Mouse (Mus musculus) urinary bladder, postnatal 14 days (tissue): ENCODE data around the gene Hoxb5.
A peak's percentile ranks its signal among the peaks of the same experiment; 100 is the strongest.

Source experiments
- DNase-seq: peaks from one replicate; pipeline ENCODE4 v3.0.0; 2021; ENCODE audit warnings: low spot score

Hoxb5 gene

GRCm38 (mm10) chr11:96272024-96272921, 30.9 kb upstream of the Hoxb5 start:
- no peak for DNase-seq

- no peak for DNase-seq
Observed at GRCm38 (mm10) chr11:96274428-96274827, 28.7 kb upstream of the Hoxb5 start.

- no peak for DNase-seq
Observed at GRCm38 (mm10) chr11:96275896-96276295, 27.2 kb upstream of the Hoxb5 start.

GRCm38 (mm10) chr11:96277151-96278044, 25.7 kb upstream of the Hoxb5 start:
- DNase-seq = no peak

GRCm38 (mm10) chr11:96278324-96278723, 24.8 kb upstream of the Hoxb5 start:
- no peak for DNase-seq

GRCm38 (mm10) chr11:96278773-96279172, 24.4 kb upstream of the Hoxb5 start:
- peak; percentile 87 for DNase-seq

GRCm38 (mm10) chr11:96279421-96280233, 23.5 kb upstream of the Hoxb5 start:
- DNase-seq = no peak

DNA sequence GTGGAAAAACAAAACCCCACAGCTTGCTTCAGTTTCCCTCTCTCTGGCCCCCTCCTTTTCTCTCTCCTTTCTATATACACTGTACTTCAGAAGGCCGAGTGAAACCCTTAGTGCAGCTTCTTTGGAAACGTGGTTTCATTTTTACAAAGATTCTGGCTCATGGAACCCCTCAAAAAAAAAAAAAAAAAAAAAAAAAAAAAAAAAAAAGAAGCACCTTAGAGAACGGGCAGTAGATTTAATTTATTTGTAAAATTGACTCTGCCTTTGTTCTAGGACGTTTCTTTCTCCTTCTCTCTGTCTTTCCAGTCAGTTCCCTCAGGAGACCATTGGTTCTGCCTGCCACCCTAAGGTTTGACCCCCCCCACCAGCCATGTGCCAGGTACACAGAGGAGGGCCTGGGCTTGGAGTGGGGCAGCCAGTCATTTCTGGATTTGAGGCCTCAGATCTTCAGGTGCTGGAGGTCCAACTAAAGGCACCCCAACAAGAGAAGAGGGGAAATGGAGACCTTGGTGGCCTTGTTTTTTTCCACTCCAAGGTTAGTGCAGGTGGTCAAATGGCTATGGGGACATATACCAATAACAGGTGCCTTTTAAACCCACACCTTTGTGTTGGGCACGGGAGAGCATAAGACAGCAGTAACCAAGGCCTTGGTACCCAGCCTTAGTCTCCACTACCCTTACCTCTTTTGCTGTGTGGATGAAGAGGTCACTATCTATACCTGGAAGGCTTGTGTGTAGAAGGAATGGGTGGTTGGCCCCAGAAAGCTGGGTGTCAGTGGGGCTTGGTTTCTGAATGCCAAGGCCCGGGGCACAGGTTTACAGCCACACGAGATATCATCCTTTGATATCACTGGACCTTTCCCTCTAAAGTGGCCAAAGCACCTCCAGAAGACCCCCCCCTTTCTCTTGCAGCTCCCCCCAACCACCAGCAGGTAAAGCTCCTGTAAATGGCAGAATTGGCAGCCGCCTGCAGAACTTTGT, 22.4 kb upstream of the Hoxb5 start:
- DNase-seq = no peak

GRCm38 (mm10) chr11:96281396-96281795, 21.7 kb upstream of the Hoxb5 start:
- DNase-seq = no peak

DNA sequence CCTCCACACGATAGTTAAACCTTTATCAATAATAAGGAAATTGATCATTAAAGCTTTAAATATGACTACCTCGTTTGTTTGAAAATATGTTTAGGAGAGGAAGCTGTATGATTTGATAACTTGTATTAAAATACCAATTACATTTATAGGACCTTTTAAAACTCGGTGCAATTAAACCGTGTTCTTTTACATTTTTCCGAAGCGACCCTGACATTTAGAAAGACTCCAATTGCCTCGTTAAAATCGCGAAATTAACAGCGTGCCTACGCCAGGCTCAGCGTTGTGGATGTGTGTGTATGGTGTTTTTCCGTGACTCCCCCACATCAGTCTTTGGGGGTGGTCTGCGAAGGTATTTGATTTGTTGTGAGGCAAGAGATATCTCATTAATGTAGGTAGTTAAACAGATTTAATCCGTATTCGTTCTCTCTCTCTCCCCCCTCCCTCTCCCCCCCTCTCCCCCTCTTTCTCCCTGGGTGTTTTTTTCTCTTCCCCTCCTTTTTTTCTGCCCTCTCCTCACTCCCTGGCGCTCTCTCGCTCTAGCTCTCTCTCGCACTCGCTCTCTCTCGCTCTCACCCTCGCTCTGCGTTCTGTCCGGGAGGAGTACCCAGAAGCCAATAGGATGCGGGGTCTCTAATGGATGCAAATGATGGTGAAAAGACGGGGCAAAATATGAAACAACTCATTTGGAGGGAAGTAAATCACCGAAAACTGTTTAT, 21.1 kb upstream of the Hoxb5 start, which contains the start of gene Hoxb8:
Gene Hoxb8, plus strand, starts transcription at position 51 of the 716 bp plus-strand sequence.
- no peak for DNase-seq

GRCm38 (mm10) chr11:96282795-96283430, 20.2 kb upstream of the Hoxb5 start:
- no peak for DNase-seq

DNA sequence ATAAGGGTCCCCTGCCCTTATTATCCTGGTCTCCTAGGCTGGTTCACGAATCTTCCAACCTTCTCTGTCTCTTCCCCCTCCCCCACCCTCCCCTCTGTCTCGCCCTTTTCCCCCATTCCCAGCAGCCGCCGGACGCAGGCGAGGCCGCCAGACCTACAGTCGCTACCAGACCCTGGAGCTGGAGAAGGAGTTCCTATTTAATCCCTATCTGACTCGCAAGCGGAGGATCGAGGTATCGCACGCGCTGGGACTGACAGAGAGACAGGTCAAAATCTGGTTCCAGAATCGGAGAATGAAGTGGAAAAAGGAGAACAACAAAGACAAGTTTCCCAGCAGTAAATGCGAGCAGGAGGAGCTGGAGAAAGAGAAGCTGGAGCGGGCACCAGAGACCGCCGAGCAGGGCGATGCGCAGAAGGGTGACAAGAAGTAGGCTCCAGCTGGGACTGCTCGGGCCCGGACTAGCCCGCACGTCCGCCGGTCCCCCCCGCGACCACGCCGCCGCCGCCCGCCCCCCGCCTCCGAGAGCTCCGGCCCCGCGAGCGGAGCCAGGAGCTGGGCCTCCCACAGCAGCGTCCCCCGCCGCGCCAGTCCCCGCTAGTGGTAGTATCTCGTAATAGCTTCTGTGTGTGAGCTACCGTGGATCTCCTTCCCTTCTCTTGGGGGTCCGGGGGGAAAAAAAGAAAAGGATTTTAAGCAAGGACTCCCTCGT, 18.9 kb upstream of the Hoxb5 start:
- DNase-seq = peak; percentile 58

DNA sequence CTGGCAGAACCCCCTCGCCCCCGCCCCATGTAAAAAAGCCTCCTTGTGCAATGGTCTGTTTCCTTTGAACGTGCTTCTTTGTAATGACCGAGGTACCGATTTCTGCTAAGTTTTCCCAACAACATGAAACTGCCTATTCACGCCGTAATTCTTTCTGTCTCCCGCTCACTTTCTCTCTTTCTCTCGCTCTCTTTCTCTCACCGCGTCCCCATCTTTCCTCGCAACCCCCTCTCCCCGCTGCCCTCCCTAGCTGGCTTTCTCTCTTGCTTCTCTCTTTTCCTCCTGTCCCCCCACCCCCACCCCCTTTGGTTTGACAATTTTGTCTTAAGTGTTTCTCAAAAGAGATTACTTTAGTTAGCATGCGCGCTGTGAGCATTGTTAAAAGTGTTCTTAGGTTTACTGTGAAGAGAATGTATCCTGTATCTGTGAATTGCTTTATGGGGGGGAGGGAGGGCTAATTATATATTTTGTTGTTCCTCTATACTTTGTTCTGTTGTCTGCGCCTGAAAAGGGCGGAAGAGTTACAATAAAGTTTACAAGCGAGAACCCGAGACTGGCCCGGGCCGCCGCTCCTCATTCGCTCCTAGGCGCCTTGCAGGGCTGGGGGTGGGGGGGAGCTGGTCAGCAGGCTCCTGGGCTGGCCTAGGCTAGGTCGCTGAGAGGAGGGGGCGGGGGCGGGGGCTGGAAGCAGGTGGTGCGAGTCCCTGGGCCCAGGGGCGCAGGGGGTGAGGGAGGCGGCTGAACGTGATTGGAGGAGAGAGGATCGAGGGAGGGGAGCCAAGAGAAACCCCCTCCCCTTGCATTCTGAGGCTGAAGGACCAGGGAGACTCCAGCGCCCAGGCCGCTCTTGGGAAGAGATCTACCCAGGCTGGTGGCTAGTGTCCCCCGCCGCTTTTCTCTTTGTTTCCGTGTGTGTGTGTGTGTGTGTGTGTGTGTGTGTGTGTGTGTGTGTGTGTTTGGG, 18.1 kb upstream of the Hoxb5 start:
- DNase-seq = peak; percentile 37

- peak; percentile 75 for DNase-seq
Observed at GRCm38 (mm10) chr11:96285771-96286738, 17.1 kb upstream of the Hoxb5 start, which contains the start of gene Hoxb7. TSS of gene Hoxb7 (plus strand) at chr11:96286623.

DNA sequence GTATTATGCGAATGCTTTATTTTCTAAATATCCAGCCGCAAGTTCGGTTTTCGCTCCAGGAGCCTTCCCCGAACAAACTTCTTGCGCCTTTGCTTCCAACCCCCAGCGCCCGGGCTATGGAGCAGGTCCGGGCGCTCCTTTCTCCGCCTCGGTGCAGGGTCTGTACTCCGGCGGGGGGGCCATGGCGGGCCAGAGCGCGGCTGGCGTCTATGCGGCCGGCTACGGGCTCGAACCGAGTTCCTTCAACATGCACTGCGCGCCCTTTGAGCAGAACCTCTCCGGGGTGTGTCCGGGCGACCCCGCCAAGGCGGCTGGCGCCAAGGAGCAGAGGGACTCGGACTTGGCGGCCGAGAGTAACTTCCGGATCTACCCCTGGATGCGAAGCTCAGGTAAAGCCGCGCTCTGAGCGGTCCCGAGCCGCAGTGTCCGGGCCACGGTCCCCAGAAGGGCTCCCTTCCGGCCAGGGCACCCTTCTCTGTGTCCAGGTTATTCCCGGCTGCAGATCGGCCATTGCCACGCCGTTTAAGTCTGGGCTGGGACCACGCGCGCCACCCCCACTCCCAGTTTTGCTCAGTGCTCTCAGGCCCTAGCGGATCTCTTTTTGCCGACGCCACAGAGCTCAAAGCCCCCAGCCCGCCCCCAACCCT, 16.3 kb upstream of the Hoxb5 start:
- peak; percentile 52 for DNase-seq

DNA sequence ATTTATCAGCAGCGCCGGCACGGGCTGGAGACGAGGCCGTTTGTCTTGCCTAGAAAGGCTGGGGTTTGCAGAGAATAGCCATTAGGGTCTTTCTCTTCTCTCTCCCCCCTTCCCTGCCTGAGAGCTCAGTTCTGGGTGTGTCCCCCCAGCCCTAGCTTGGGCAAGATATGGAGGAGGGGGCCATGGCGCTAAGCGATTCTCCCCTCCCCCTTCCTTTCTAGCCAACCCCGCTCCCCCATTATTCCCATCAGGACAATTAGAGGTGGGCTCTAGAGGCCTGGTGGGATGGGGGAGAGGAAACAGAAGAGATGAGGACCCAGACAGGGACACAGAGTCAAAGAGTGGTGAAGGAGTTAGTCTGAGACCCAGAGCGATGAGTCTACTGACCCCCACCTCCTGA, 15.7 kb upstream of the Hoxb5 start:
- no peak for DNase-seq
